Mouse (Mus musculus) myocyte (in vitro differentiated cells): ENCODE measurements at regions not wholly inside any gene's neighbourhood (a gene's known extent, or its start where the extent isn't known, plus 50 kb on each side); places are given as distances from the start of the nearest gene placed in this dataset.

Experiments
- H3K27me3 ChIP-seq: one replicate; pipeline ENCODE4 v1.6.1; 2011; ENCODE audit not compliant: control insufficient read depth, insufficient read depth, insufficient read length
- H3K36me3 ChIP-seq: one replicate; pipeline ENCODE4 v1.6.1; 2011; ENCODE audit not compliant: control insufficient read depth, insufficient read depth
- H3K4me2 ChIP-seq: one replicate; pipeline ENCODE4 v1.6.1; 2011; ENCODE audit warnings: low read depth, control low read depth
- H3K4me3 ChIP-seq: one replicate; pipeline ENCODE4 v1.5.1; 2011; ENCODE audit warnings: mild to moderate bottlenecking, control low read depth, moderate library complexity
- H3K79me2 ChIP-seq: one replicate; pipeline ENCODE4 v1.6.1; 2011; ENCODE audit not compliant: control insufficient read depth, insufficient read depth
- H3ac ChIP-seq: one replicate; pipeline ENCODE4 v1.6.1; 2011; ENCODE audit not compliant: control insufficient read depth, insufficient read length
- CEBPB ChIP-seq: IDR thresholded peaks from 2 replicates; pipeline ENCODE4 v1.6.1; 2011; ENCODE audit warnings: mild to moderate bottlenecking, moderate library complexity; ENCODE audit not compliant: poor library complexity, insufficient read depth, severe bottlenecking
- E2F4 ChIP-seq: IDR thresholded peaks from one replicate; pipeline ENCODE4 v1.6.1; 2011; ENCODE audit warnings: mild to moderate bottlenecking, control low read depth, moderate library complexity; ENCODE audit not compliant: insufficient read depth
- MAX ChIP-seq: IDR thresholded peaks from one replicate; pipeline ENCODE4 v1.6.1; 2011; ENCODE audit warnings: low read depth, mild to moderate bottlenecking, control low read depth
- MYOD1 ChIP-seq, 3 experiments: IDR thresholded peaks; one replicate each; pipeline ENCODE4 v1.6.1; 2011; ENCODE audit warnings: control low read depth in 2 of 3, low read depth in 2 of 3, mild to moderate bottlenecking in 2 of 3, moderate library complexity in 1 of 3; ENCODE audit not compliant: insufficient read length in 2 of 3, control insufficient read depth in 1 of 3
- MYOG ChIP-seq, 3 experiments: IDR thresholded peaks; one replicate each; pipeline ENCODE4 v1.6.1; 2011; ENCODE audit warnings: control low read depth in 2 of 3, low read depth in 2 of 3, mild to moderate bottlenecking in 2 of 3; ENCODE audit not compliant: insufficient read length in 2 of 3, control insufficient read depth in 1 of 3, insufficient read depth in 1 of 3
- POLR2A ChIP-seq: IDR thresholded peaks from one replicate; pipeline ENCODE4 v1.6.1; 2011; ENCODE audit warnings: low read depth, mild to moderate bottlenecking, control low read depth, moderate library complexity; ENCODE audit not compliant: insufficient read length
- POLR2AphosphoS2 ChIP-seq: IDR thresholded peaks from one replicate; pipeline ENCODE4 v1.6.1; 2011; ENCODE audit warnings: low read depth, control low read depth; ENCODE audit not compliant: insufficient read length
- REST ChIP-seq: IDR thresholded peaks from one replicate; pipeline ENCODE4 v1.6.1; 2011; ENCODE audit warnings: mild to moderate bottlenecking, control low read depth, moderate library complexity; ENCODE audit not compliant: insufficient read depth, insufficient read length
- SRF ChIP-seq: IDR thresholded peaks from one replicate; pipeline ENCODE4 v1.6.1; 2011; ENCODE audit warnings: low read depth; ENCODE audit not compliant: control insufficient read depth, insufficient read length
- TCF12 ChIP-seq: IDR thresholded peaks from one replicate; pipeline ENCODE4 v1.6.1; 2011; ENCODE audit warnings: mild to moderate bottlenecking, control low read depth; ENCODE audit not compliant: poor library complexity, insufficient read depth, severe bottlenecking
- TCF3 ChIP-seq: IDR thresholded peaks from one replicate; pipeline ENCODE4 v1.6.1; 2011; ENCODE audit warnings: low read depth, control low read depth; ENCODE audit not compliant: insufficient read length
- USF1 ChIP-seq: IDR thresholded peaks from one replicate; pipeline ENCODE4 v1.6.1; 2011; ENCODE audit warnings: low read depth, mild to moderate bottlenecking, control low read depth, moderate library complexity

GRCm38 (mm10) chr2:117882890-117883289 is 228.8 kb upstream of the Thbs1 start:
- H3K36me3 ChIP-seq = no peaks in the 10 kb centered on the region
- H3K4me2 ChIP-seq = peak overlapping the region; percentile 68
- no peaks in the 10 kb centered on the region for H3K27me3 ChIP-seq
- H3K79me2 ChIP-seq = no peaks in the 10 kb centered on the region
- H3K4me3 ChIP-seq = no peak overlapping the region
- H3ac ChIP-seq = no peak overlapping the region
- TF ChIP-seq TCF3 (peak; percentile 92), CEBPB (peak; percentile 97), MYOG (IDR thresholded peaks at IDR 0.05; ENCODE audit: control insufficient read depth in 1 of 3, insufficient read depth in 1 of 3, insufficient read length in 2 of 3, low read depth in 2 of 3) (peak; percentile 59 to 95 (median 93)), TCF12 (peak; percentile 99), MYOD1 (IDR thresholded peaks at IDR 0.05; ENCODE audit: control insufficient read depth in 1 of 3, insufficient read length in 2 of 3, low read depth in 2 of 3) (peak; percentile 75 to 98 (median 95)), MAX (no peak)

DNA sequence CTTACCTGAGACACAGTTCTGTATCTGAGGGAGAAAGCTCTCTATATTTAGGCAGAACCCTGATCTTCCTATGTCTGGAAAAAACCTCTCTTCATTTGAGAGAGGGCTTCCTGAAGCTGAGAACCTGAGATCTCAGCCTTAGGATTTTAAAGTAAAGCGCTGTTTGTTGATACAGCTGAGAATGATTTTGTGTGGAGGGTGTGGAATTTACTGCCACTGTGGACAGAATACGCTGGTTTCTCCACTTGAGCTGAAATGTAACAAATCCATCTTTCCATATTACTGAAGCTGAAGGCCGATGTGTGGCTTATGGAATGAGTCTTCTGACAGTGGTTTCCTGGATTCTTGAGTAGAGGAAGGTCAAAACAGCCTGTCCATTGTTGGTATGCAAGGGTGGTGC is 225.2 kb upstream of the Thbs1 start:
- H3K79me2 ChIP-seq = no peaks in the 10 kb centered on the region
- TF ChIP-seq MYOD1 (IDR thresholded peaks at IDR 0.05; ENCODE audit: control insufficient read depth in 1 of 3, insufficient read length in 2 of 3, low read depth in 2 of 3) (no peak), POLR2AphosphoS2 (no peak), MAX (no peak), CEBPB (no peak), TCF12 (no peak), E2F4 (no peak), REST (no peak), SRF (no peak), POLR2A (no peak), USF1 (no peak), MYOG (IDR thresholded peaks at IDR 0.05; ENCODE audit: control insufficient read depth in 1 of 3, insufficient read depth in 1 of 3, insufficient read length in 2 of 3, low read depth in 2 of 3) (no peak), TCF3 (no peak)
- H3ac ChIP-seq = no peak overlapping the region
- H3K4me2 ChIP-seq = no peak overlapping the region
- no peak overlapping the region for H3K4me3 ChIP-seq
- no peaks in the 10 kb centered on the region for H3K27me3 ChIP-seq
- no peaks in the 10 kb centered on the region for H3K36me3 ChIP-seq

DNA sequence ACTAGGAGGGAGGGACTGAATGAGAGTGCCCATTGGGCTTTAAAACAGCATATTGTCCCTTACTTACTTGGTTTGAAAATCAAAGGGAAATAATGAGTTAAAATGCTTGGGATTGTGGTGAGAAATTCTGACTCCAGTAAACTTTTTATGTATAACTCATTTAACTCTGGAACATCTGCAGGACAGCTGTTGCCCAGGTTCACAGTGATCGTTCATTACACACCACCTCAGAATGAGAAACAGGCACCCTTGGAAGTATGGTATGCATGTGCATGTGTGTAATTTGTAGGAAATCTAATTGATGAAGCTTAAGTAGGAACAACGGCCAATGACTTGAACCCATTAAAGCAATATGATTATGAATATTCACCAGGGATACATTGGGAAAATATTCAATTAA is 210.4 kb upstream of the Thbs1 start:
- no peak overlapping the region for H3K4me2 ChIP-seq
- no peaks in the 10 kb centered on the region for H3K36me3 ChIP-seq

GRCm38 (mm10) chr2:117902837-117903236 is 208.8 kb upstream of the Thbs1 start:
- TF ChIP-seq E2F4 (no peak), REST (no peak), MAX (no peak), POLR2AphosphoS2 (no peak), POLR2A (no peak), MYOG (IDR thresholded peaks at IDR 0.05; ENCODE audit: control insufficient read depth in 1 of 3, insufficient read depth in 1 of 3, insufficient read length in 2 of 3, low read depth in 2 of 3) (no peak), MYOD1 (IDR thresholded peaks at IDR 0.05; ENCODE audit: control insufficient read depth in 1 of 3, insufficient read length in 2 of 3, low read depth in 2 of 3) (no peak), TCF3 (no peak), SRF (no peak), USF1 (no peak), TCF12 (no peak), CEBPB (no peak)
- Histone ChIP-seq H3ac (no peak overlapping the region), H3K4me2 (peak overlapping the region; percentile 72), H3K36me3 (no peaks in the 10 kb centered on the region), H3K4me3 (no peak overlapping the region), H3K27me3 (no peaks in the 10 kb centered on the region), H3K79me2 (no peaks in the 10 kb centered on the region)

More for the DNA sequence above, 210.4 kb upstream of the Thbs1 start:
- no peaks in the 10 kb centered on the region for H3K27me3 ChIP-seq
- no peaks in the 10 kb centered on the region for H3K79me2 ChIP-seq
- TF ChIP-seq TCF12 = no peak
- no peak for TF ChIP-seq MYOD1 (IDR thresholded peaks at IDR 0.05; ENCODE audit: control insufficient read depth in 1 of 3, insufficient read length in 2 of 3, low read depth in 2 of 3)
- no peak for TF ChIP-seq CEBPB
- TF ChIP-seq POLR2A = no peak
- TF ChIP-seq MYOG (IDR thresholded peaks at IDR 0.05; ENCODE audit: control insufficient read depth in 1 of 3, insufficient read depth in 1 of 3, insufficient read length in 2 of 3, low read depth in 2 of 3) = no peak
- no peak for TF ChIP-seq SRF
- TF ChIP-seq MAX = no peak
- no peak for TF ChIP-seq E2F4
- no peak for TF ChIP-seq TCF3
- TF ChIP-seq USF1 = no peak
- no peak for TF ChIP-seq POLR2AphosphoS2
- TF ChIP-seq REST = no peak
- H3K4me3 ChIP-seq = no peak overlapping the region
- H3ac ChIP-seq = no peak overlapping the region

- H3K36me3 ChIP-seq = no peaks in the 10 kb centered on the region
- H3K79me2 ChIP-seq = no peaks in the 10 kb centered on the region
- peak overlapping the region; percentile 72 for H3K4me2 ChIP-seq
- H3K27me3 ChIP-seq = no peaks in the 10 kb centered on the region
- H3K4me3 ChIP-seq = no peak overlapping the region
- no peak overlapping the region for H3ac ChIP-seq
- TF ChIP-seq E2F4 (no peak), SRF (no peak), MYOD1 (IDR thresholded peaks at IDR 0.05; ENCODE audit: control insufficient read depth in 1 of 3, insufficient read length in 2 of 3, low read depth in 2 of 3) (no peak), CEBPB (peak; percentile 89), MYOG (IDR thresholded peaks at IDR 0.05; ENCODE audit: control insufficient read depth in 1 of 3, insufficient read depth in 1 of 3, insufficient read length in 2 of 3, low read depth in 2 of 3) (no peak), TCF12 (no peak)
Measured at GRCm38 (mm10) chr2:117903705-117904104, 208.0 kb upstream of the Thbs1 start.
